Comparison of ENCODE assay signal across 20 mouse cellular contexts in genomic region chr5:29507013-29507412, GRCm38 (mm10). TPM values are rescaled to one million over a fixed set of nuclear protein-coding genes. Genes with fewer than 3 reads are reported as not detected.
"Had no signal": no experiment of that assay in that cellular context is flagged by ENCODE, and none has a peak within 500 bp of the region (broad histone marks: within the 10 kb centered on the region; RNA-seq: fewer than 3 reads in every experiment).

No protein-coding gene starts in this region.

- H3K4me1 ChIP-seq: limb, embryonic 12.5 days; liver, embryonic 13.5 days; neural tube, embryonic 13.5 days had no signal

- ATAC-seq: liver, postnatal 0 days; lung, postnatal 0 days; midbrain, embryonic 13.5 days had no signal

- H3K4me2 ChIP-seq: limb, embryonic 12.5 days; liver, embryonic 13.5 days; midbrain, embryonic 13.5 days; neural tube, embryonic 13.5 days had no signal

- H3K36me3 ChIP-seq: limb, embryonic 12.5 days; liver, embryonic 13.5 days; midbrain, embryonic 13.5 days; neural tube, embryonic 13.5 days had no signal

- DNase-seq: kidney, adult 11 months; kidney, postnatal 10 days; kidney, postnatal 4 days; liver; liver, embryonic 13.5 days; liver, postnatal 0 days; retina, postnatal 1 day; thymus, postnatal 36 days had no signal

- H3K9me3 ChIP-seq: limb, embryonic 12.5 days; liver, embryonic 13.5 days; midbrain, embryonic 13.5 days; neural tube, embryonic 13.5 days had no signal

- H3K9ac ChIP-seq: limb, embryonic 12.5 days; liver, embryonic 13.5 days; liver, postnatal 0 days; midbrain, embryonic 13.5 days; neural tube, embryonic 13.5 days had no signal

- H3K27ac ChIP-seq: layer of hippocampus, adult 2 months; limb, embryonic 12.5 days; liver, embryonic 13.5 days; macrophage; midbrain, embryonic 13.5 days; neural tube, embryonic 13.5 days had no signal

- H3K27me3 ChIP-seq: limb, embryonic 12.5 days; liver, embryonic 13.5 days; midbrain, embryonic 13.5 days; neural tube, embryonic 13.5 days had no signal

- H3K4me3 ChIP-seq: layer of hippocampus, adult 2 months; limb, embryonic 12.5 days; liver, embryonic 13.5 days; midbrain, embryonic 13.5 days; neural tube, embryonic 13.5 days had no signal

RNA-seq across cellular contexts. Expression of gene Mnx1, which starts 28.7 kb away (rescaled TPM):
- total RNA-seq: layer of hippocampus, adult 2 months; layer of hippocampus, postnatal 10 days; left cerebral cortex, postnatal 36 days; megakaryocyte-erythroid progenitor cell, adult 5-6 weeks had no signal
- polyA plus RNA-seq: kidney, embryonic 14.5 days; liver, embryonic 13.5 days; liver, postnatal 0 days; lung, postnatal 0 days; macrophage; midbrain, embryonic 13.5 days; spleen, adult 2 months; thymus, postnatal 0 days had no signal
